Mouse (Mus musculus) liver, embryonic 11.5 days (tissue): Measurements from ENCODE around the gene Pgbd1. TPM values are rescaled to one million over a fixed set of nuclear protein-coding genes. Genes with fewer than 3 reads are reported as not detected.
"Not testable (repeated sequence)": the region's sequence is repeated elsewhere in the genome, so short reads cannot be mapped to it uniquely, and the experiment has no call there.

Source experiments
- ATAC-seq: fragments of 200-750 bp; cut with Nextera tagmentation; replicated peaks from 2 replicates; pipeline ENCODE4 v1.8.0; 2017; ENCODE audit warnings: moderate number of reproducible peaks, mild to moderate bottlenecking, moderate TSS enrichment, moderate library complexity; ENCODE audit not compliant: low FRiP score
- DNase-seq: peaks from one replicate; pipeline ENCODE4 v3.0.0-alpha.2; 2017; ENCODE audit warnings: low spot score
- H3K27ac ChIP-seq: fragments of 300-500 bp; sonication (generic); 2 replicates; pipeline ENCODE4 v1.5.1; 2014; ENCODE audit warnings: mild to moderate bottlenecking, low read depth, low read length, control low read depth
- H3K27me3 ChIP-seq: fragments of 300-500 bp; sonication (generic); replicated peaks from 2 replicates; pipeline ENCODE4 v1.6.1; 2014; ENCODE audit warnings: low read length, mixed read lengths; ENCODE audit not compliant: control insufficient read depth, insufficient read depth
- H3K36me3 ChIP-seq: fragments of 300-500 bp; sonication (generic); 2 replicates; pipeline ENCODE4 v1.6.1; 2014; ENCODE audit warnings: mild to moderate bottlenecking, low read length, moderate library complexity, mixed read lengths; ENCODE audit not compliant: control insufficient read depth, insufficient read depth
- H3K4me1 ChIP-seq: fragments of 300-500 bp; sonication (generic); replicated peaks from 2 replicates; pipeline ENCODE4 v1.6.1; 2014; ENCODE audit warnings: low read length, mixed read lengths; ENCODE audit not compliant: control insufficient read depth, insufficient read depth
- H3K4me2 ChIP-seq: fragments of 300-500 bp; sonication (generic); 2 replicates; pipeline ENCODE4 v1.6.1; 2014; ENCODE audit warnings: mild to moderate bottlenecking, control low read depth, moderate library complexity
- H3K4me3 ChIP-seq: fragments of 300-500 bp; sonication (generic); 2 replicates; pipeline ENCODE4 v1.5.1; 2014; ENCODE audit warnings: low read depth, low read length, control low read depth
- H3K9ac ChIP-seq: fragments of 300-500 bp; sonication (generic); 2 replicates; pipeline ENCODE4 v1.6.1; 2014; ENCODE audit warnings: low read depth, low read length, control low read depth
- H3K9me3 ChIP-seq: fragments of 300-500 bp; sonication (generic); 2 replicates; pipeline ENCODE4 v1.6.1; 2016; ENCODE audit warnings: low read length, inconsistent platforms, mixed read lengths; ENCODE audit not compliant: control insufficient read depth
- WGBS: fragments of 180-500 bp; shearing (Covaris S2); extraction: QIAGEN DNeasy Blood & Tissue Kit; methylation state at CpG from one replicate; pipeline ENCODE4 v1.1.7; 2014; 5-methylcytosine and 5-hydroxymethylcytosine counted together
- polyA plus RNA-seq: library from polyadenylated mRNA; unstranded; fragments of >200 nt; fragmentation: Nextera tagmentation; extraction: Ambion mirVana; gene quantifications from 2 replicates; pipeline ENCODE4 v1.2.1, GENCODE M21; 2014

Gene Pgbd1
- polyA plus RNA-seq, 1 experiment from 2014 or later = 2.8 TPM

DNA sequence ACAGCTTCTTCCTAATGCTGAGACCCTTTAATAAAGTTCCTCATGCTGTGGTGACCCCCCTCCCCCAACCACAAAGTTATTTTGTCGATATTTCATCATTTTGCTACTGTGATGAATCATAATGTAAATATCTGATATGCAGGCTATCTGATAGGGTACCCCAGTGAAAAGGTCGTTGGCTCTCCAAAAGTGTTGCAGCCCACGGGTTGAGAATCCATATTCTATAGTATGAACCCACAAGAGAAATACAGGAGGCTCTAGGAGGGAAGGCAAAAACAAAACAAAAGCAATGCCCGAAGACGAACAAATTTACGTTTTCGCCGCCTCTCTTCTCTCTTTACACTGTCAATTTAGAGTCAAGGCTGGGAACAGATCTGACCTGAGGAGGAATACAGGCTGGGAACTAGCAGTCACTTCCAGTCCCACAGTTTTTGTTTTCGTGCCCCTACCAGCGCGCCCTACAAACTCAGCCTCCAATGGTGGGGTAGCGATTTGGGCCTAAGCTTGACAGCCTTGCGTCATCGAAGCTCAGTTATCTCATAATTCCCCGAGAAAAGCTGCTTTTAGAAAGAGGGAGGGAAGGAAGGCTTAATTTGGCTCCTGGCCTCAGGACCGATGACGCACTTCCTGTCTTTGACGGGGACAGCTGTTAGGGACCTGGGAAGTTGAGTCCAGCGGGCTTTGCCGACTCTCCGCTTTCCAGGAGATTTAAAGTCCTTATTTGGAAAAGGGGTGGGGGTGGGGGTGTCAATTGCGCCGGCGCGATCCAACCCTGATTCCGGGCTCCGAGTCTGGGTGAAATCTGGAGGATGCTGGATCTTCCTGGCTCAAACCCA is 32.7 kb downstream of the Pgbd1 start:
- peak overlapping the region; percentile 83 for H3K4me2 ChIP-seq
- H3K4me1 ChIP-seq = peaks cover 7% of the 10 kb centered on the region; the same call in 1 of the 2 replicates
- H3K36me3 ChIP-seq = no peaks in the 10 kb centered on the region
- H3K4me3 ChIP-seq = peak overlapping the region; percentile 48
- H3K27me3 ChIP-seq = no peaks in the 10 kb centered on the region
- H3K27ac ChIP-seq = peak overlapping the region; percentile 70
- H3K9me3 ChIP-seq = no peaks in the 10 kb centered on the region
- peak; percentile 86 for ATAC-seq
- WGBS = 4% methylated on average over 27 of the region's 27 CpGs
- DNase-seq = peak; percentile 73
- H3K9ac ChIP-seq = peak overlapping the region; percentile 55

DNA sequence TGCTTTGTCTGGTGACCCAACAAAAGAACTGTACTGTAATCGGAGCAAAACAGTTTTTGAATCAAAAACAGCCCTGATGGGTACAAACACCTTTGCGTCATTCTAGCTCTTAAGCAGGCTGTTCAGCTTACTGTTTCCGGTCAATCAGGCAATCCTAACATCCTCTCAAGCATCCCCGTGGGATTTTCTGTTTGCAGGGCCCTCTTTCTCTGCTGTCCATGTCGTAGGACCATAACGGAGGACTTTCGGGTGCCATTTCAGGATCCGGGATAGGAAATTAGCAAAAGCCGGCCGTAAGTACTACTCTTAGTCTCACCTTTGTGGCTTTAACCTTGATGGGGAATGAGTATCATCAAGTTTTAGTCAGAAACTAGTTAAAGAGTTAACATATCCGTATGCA is 33.5 kb downstream of the Pgbd1 start:
- Histone ChIP-seq H3K4me2 (peak overlapping the region; percentile 83), H3K9ac (peak overlapping the region; percentile 55), H3K4me3 (no peak overlapping the region; the same call in 1 of the 2 replicates), H3K27ac (no peak overlapping the region), H3K9me3 (no peaks in the 10 kb centered on the region), H3K4me1 (peaks cover 7% of the 10 kb centered on the region; the same call in 1 of the 2 replicates), H3K27me3 (no peaks in the 10 kb centered on the region), H3K36me3 (no peaks in the 10 kb centered on the region)
- WGBS = 81% methylated on average over 11 of the region's 11 CpGs
- DNase-seq (no peak), ATAC-seq (no peak)

DNA sequence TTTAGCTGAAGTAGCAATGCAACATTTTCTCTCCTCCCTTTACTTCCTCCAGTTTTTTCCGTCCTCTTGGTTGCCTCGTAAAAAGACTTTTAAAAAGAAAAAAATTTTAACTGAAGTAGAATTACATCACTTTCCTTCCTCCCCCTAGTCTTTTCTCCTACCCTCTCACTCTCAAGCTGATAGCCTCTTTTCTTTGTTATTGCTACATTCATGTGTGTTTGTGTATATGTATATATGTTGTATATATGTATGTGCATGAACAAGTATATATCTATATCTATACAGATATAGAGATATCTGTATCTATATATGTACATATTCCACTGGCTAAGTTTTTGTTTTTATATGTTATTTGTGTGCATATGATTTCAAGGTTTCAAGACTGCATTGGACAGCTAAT is 38.0 kb downstream of the Pgbd1 start:
- Histone ChIP-seq H3K4me3 (peak overlapping the region; percentile 85), H3K9ac (peak overlapping the region; percentile 93; the same call in 1 of the 2 replicates), H3K9me3 (no peaks in the 10 kb centered on the region), H3K4me2 (peak overlapping the region; percentile 79), H3K27me3 (no peaks in the 10 kb centered on the region), H3K4me1 (peaks cover 4% of the 10 kb centered on the region; the same call in 1 of the 2 replicates), H3K27ac (peak overlapping the region; percentile 84), H3K36me3 (no peaks in the 10 kb centered on the region; the same call in 1 of the 2 replicates)
- DNase-seq = no peak
- ATAC-seq = peak; percentile 44; the same call in 1 of the 2 replicates
- 0% methylated on average over 2 of the region's 2 CpGs for WGBS

GRCm38 (mm10) chr13:21402287-21402846 is 38.5 kb downstream of the Pgbd1 start, which contains the start of gene Zkscan3:
Zkscan3 (minus strand) TSS chr13:21402755.
- H3K36me3 ChIP-seq = no peaks in the 10 kb centered on the region; the same call in 1 of the 2 replicates
- no peaks in the 10 kb centered on the region for H3K27me3 ChIP-seq
- peak within 1 kb of the TSS; percentile 85 for H3K4me3 ChIP-seq
- H3K4me1 ChIP-seq = no peaks in the 10 kb centered on the region; the same call in 1 of the 2 replicates
- ATAC-seq (peak; percentile 95), DNase-seq (peak; percentile 83)
- under 1% methylated on average over 35 of the region's 35 CpGs for WGBS
- H3K4me2 ChIP-seq = peak within 1 kb of the TSS; percentile 79
- no peaks in the 10 kb centered on the region for H3K9me3 ChIP-seq
- H3K9ac ChIP-seq = peak within 1 kb of the TSS; percentile 93
- peak within 1 kb of the TSS; percentile 84 for H3K27ac ChIP-seq

GRCm38 (mm10) chr13:21401636-21402286 is 39.1 kb downstream of the Pgbd1 start:
- 6% methylated on average over 12 of the region's 12 CpGs for WGBS
- Histone ChIP-seq H3K9ac (peak overlapping the region; percentile 93), H3K4me1 (no peaks in the 10 kb centered on the region; the same call in 1 of the 2 replicates), H3K27ac (peak overlapping the region; percentile 84), H3K27me3 (no peaks in the 10 kb centered on the region), H3K4me2 (peak overlapping the region; percentile 79), H3K9me3 (no peaks in the 10 kb centered on the region), H3K36me3 (no peaks in the 10 kb centered on the region; the same call in 1 of the 2 replicates), H3K4me3 (peak overlapping the region; percentile 85)
- no peak for DNase-seq
- ATAC-seq = peak; percentile 44; the same call in 1 of the 2 replicates

GRCm38 (mm10) chr13:21401166-21401565 is 39.7 kb downstream of the Pgbd1 start:
- Histone ChIP-seq H3K4me1 (no peaks in the 10 kb centered on the region; the same call in 1 of the 2 replicates), H3K36me3 (peaks cover 2% of the 10 kb centered on the region; the same call in 1 of the 2 replicates), H3K27me3 (no peaks in the 10 kb centered on the region), H3K9ac (peak overlapping the region; percentile 93; the same call in 1 of the 2 replicates), H3K9me3 (no peaks in the 10 kb centered on the region), H3K4me2 (peak overlapping the region; percentile 79), H3K4me3 (peak overlapping the region; percentile 85), H3K27ac (no peak overlapping the region)
- ATAC-seq (no peak), DNase-seq (no peak)
- 77% methylated on average over 3 of the region's 3 CpGs for WGBS

DNA sequence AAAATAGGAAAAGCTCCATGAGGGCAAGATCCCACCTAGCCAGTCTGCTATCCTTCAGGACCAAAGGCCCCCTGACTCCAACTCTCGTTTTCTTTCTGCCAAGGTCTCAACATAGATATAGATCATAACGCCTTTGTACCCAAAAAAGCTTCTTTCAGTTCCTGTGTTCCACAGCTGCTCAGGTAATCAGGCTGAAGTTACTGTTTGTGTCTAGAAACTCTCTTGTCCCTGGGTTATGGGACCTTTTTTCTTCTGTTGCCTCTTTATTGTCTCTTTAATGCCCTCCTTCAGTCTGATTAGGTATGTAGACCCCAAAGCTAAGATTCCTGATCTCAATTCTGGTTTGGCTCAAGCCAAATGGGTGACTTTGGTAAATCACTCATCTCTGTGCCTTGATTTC is 43.4 kb downstream of the Pgbd1 start:
- Histone ChIP-seq H3K27me3 (no peaks in the 10 kb centered on the region), H3K4me3 (no peak overlapping the region), H3K9ac (no peak overlapping the region), H3K36me3 (peaks cover 20% of the 10 kb centered on the region), H3K27ac (no peak overlapping the region), H3K4me2 (no peak overlapping the region), H3K4me1 (no peaks in the 10 kb centered on the region; the same call in 1 of the 2 replicates), H3K9me3 (no peaks in the 10 kb centered on the region)
- WGBS = 79% methylated on average over 2 of the region's 2 CpGs
- DNase-seq (no peak), ATAC-seq (no peak)

- H3K27ac ChIP-seq, H3K4me2 ChIP-seq, H3K9me3 ChIP-seq, ATAC-seq, H3K4me1 ChIP-seq, H3K27me3 ChIP-seq, H3K4me3 ChIP-seq, H3K9ac ChIP-seq, DNase-seq: not testable (repeated sequence)
- WGBS = 91% methylated on average over 18 of the region's 18 CpGs
- H3K36me3 ChIP-seq = peaks cover 31% of the 10 kb centered on the region
These were observed 44.8 kb downstream of the Pgbd1 start for GRCm38 (mm10) chr13:21396048-21396447.
